Mouse (Mus musculus) heart, adult 2 months (tissue): ENCODE results near the gene Mecom. TPM values are rescaled to one million over a fixed set of nuclear protein-coding genes. Genes with fewer than 3 reads are reported as not detected.

Experiments
- DNase-seq, 2 experiments: peaks; one replicate each; pipeline ENCODE4 v3.0.0; 2021
- H3K27ac ChIP-seq: fragments of 200-600 bp; 2 replicates; pipeline ENCODE4 v1.8.1; 2022
- H3K27me3 ChIP-seq: fragments of 200-500 bp; 2 replicates; pipeline ENCODE4 v1.6.1; 2012; ENCODE audit warnings: mild to moderate bottlenecking, low read length, inconsistent platforms, mixed read lengths; ENCODE audit not compliant: control insufficient read depth, insufficient read depth
- H3K36me3 ChIP-seq: fragments of 200-500 bp; 2 replicates; pipeline ENCODE4 v1.6.1; 2012; ENCODE audit warnings: low read length, inconsistent platforms; ENCODE audit not compliant: control insufficient read depth, insufficient read depth
- H3K4me1 ChIP-seq: fragments of 200-500 bp; 2 replicates; pipeline ENCODE4 v1.6.1; 2011; ENCODE audit warnings: low read length; ENCODE audit not compliant: control insufficient read depth, insufficient read depth
- H3K4me3 ChIP-seq: fragments of 200-600 bp; 2 replicates; pipeline ENCODE4 v1.8.1; 2022
- H3K79me2 ChIP-seq: fragments of 200-500 bp; replicated peaks from 2 replicates; pipeline ENCODE4 v1.6.1; 2012; ENCODE audit warnings: mild to moderate bottlenecking, inconsistent platforms, low read length, moderate library complexity, mixed read lengths; ENCODE audit not compliant: control insufficient read depth, insufficient read depth
- H3K9ac ChIP-seq: fragments of 200-500 bp; 2 replicates; pipeline ENCODE4 v1.6.1; 2012; ENCODE audit warnings: low read depth, mild to moderate bottlenecking, control low read depth, inconsistent platforms, low read length, mixed read lengths
- CTCF ChIP-seq: fragments of 200-600 bp; IDR thresholded peaks from 2 replicates; pipeline ENCODE4 v1.8.1; 2022; ENCODE audit warnings: antibody characterized with exemption, mild to moderate bottlenecking, moderate library complexity
- EP300 ChIP-seq: fragments of 200-500 bp; IDR thresholded peaks from 2 replicates; pipeline ENCODE4 v1.6.1; 2011; ENCODE audit warnings: low read depth, low read length, control low read depth; ENCODE audit not compliant: insufficient read depth
- POLR2A ChIP-seq: fragments of 200-500 bp; IDR thresholded peaks from 2 replicates; pipeline ENCODE4 v1.6.1; 2011; ENCODE audit warnings: mild to moderate bottlenecking, low read depth, low read length, control low read depth; ENCODE audit not compliant: insufficient read depth
- WGBS: fragments of 180-500 bp; shearing (Covaris S2); methylation state at CpG from one replicate; pipeline ENCODE4 v1.1.7; 2018; 5-methylcytosine and 5-hydroxymethylcytosine counted together
- intact Hi-C: fragments of 180-260 bp; cut with DNase I; formaldehyde crosslinking; loops from one replicate; pipeline ENCODE4 v1.15.1; 2025
- polyA plus RNA-seq: library from polyadenylated mRNA; depleted of rRNA; stranded (reverse); fragments of >200 nt; gene quantifications from 2 replicates; pipeline ENCODE4 v1.2.3, GENCODE M21; 2012
- total RNA-seq, 2 experiments: library from RNA; stranded (reverse); gene quantifications; 2 replicates each; pipeline ENCODE4 v1.2.3; 2021

Mecom gene
- total and polyA plus RNA-seq, 3 experiments: 5.2 to 18.6 (median 12.5) TPM

DNA sequence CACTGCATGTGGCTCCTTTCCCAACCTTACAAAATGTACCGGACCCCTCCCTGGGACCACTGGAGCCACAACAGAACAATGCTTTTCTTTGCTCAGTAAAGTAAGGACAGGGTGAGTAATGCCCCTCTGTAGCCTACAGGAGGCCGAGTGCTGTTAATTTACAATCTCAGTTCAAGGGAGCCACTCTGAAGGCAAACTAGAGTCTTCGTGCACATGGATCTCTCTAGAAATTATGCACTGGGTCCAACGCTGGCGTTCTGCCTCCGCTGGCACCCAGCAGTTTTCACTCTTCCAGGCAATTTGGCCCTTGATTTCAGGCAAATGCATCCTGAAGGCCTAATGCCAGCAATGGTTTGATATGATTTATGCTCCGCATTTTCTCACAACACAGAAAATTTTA is 467.0 kb downstream of the Mecom start:
- 83% methylated on average over 7 of the region's 7 CpGs for WGBS
- Histone ChIP-seq H3K4me1 (peaks cover 1% of the 10 kb centered on the region), H3K27me3 (no peaks in the 10 kb centered on the region), H3K79me2 (no peaks in the 10 kb centered on the region), H3K4me3 (no peak overlapping the region), H3K9ac (no peak overlapping the region), H3K27ac (no peak overlapping the region), H3K36me3 (no peaks in the 10 kb centered on the region)
- DNase-seq: no peak
- TF ChIP-seq CTCF (no peak), EP300 (no peak), POLR2A (no peak)
- intact Hi-C loops: no loop called here

DNA sequence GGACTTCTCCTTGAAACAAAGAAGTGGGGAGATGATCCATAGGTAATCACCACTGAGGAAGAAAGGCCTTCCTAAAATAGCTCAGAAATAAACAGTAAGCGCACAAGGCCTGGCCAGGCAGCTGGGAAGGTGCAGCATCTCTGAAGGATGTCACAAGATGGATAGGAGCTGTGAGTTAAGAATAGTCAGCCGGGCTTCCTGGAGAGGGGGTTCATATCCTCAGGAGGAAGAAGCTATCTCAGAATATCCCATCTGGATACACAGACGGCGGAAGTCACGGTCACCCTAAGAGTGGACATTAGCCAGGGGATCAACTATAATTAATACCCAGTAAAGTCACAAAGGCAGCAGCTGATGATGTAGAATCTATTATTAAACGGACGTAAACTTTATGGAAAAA is 471.3 kb downstream of the Mecom start:
- 51% methylated on average over 7 of the region's 7 CpGs for WGBS
- intact Hi-C loops: no loop called here
- Histone ChIP-seq H3K4me3 (no peak overlapping the region), H3K79me2 (no peaks in the 10 kb centered on the region), H3K36me3 (no peaks in the 10 kb centered on the region), H3K27me3 (no peaks in the 10 kb centered on the region), H3K4me1 (peaks cover 1% of the 10 kb centered on the region), H3K27ac (no peak overlapping the region), H3K9ac (no peak overlapping the region)
- TF ChIP-seq EP300 (no peak), POLR2A (no peak), CTCF (no peak)
- DNase-seq: no peak

DNA sequence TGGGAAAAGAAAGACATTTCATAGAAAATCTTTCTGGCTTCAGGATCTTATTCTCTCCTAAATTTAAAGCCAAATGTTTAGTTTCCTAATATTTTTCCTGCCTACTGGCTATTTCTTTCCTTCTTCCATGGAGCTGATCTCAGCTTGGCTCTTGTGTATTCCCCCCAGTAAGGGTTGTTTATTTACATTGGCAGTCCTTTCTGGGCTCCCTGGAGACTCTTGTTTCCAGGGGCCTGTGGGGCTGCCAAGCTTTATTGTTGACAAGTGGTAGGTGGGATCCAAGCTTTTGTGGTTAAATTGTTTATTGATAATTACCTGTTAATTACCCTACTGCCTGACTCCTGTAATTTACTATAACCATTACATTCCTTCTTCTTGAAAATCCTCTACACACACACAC is 476.5 kb downstream of the Mecom start:
- Histone ChIP-seq H3K4me3 (no peak overlapping the region), H3K27me3 (no peaks in the 10 kb centered on the region), H3K36me3 (no peaks in the 10 kb centered on the region; the same call in 1 of the 2 replicates), H3K4me1 (no peaks in the 10 kb centered on the region; the same call in 1 of the 2 replicates), H3K79me2 (no peaks in the 10 kb centered on the region), H3K9ac (no peak overlapping the region), H3K27ac (no peak overlapping the region)
- no peak for TF ChIP-seq EP300
- no peak for DNase-seq
- intact Hi-C loops: no loop called here

DNA sequence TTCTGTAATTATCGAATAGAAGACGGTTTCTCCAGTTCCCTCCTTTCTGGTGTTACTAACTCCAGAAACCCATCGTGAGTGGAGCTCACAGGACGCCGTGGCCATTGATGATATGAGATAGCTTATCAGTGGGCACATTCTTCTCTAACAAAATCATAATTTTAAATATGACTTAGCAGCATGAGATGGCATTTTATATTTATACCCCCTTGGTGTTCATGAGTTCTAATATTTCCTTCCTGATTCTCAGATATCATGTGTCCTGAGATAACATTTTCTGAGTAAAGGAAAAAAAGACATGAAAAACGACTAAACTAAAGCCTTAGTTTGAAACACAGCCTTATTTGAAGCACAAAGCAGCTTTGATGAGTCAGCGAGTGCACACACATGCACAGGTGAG is 481.3 kb downstream of the Mecom start:
- intact Hi-C loops: no loop called here
- no peak for DNase-seq
- Histone ChIP-seq H3K4me1 (no peaks in the 10 kb centered on the region; the same call in 1 of the 2 replicates), H3K4me3 (no peak overlapping the region), H3K27ac (no peak overlapping the region), H3K79me2 (no peaks in the 10 kb centered on the region), H3K36me3 (no peaks in the 10 kb centered on the region; the same call in 1 of the 2 replicates), H3K27me3 (no peaks in the 10 kb centered on the region), H3K9ac (no peak overlapping the region)
- TF ChIP-seq EP300 (no peak), CTCF (no peak), POLR2A (no peak)
- WGBS: 60% methylated on average over 7 of the region's 7 CpGs

DNA sequence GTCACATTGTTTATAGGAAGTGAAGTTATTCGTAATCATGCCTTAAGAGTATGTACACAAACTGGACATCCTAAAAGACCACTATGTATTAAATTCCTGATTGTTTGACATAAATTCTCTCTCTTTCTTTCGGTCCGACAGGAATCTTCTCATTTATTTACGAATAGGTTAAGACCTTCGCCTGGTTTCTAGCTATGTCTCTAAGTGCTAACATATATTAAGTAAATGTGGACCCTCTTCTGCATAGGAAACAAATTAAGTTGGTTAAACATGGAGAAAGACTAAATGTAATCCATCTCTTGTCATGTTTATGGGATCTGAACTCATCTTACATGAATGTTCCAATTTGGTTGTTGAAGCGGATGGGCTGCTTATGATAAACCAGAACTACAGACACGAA is 487.8 kb downstream of the Mecom start:
- H3K79me2 ChIP-seq: no peaks in the 10 kb centered on the region
- 95% methylated on average over 7 of the region's 7 CpGs for WGBS
- intact Hi-C loops: no loop called here
- H3K36me3 ChIP-seq: no peaks in the 10 kb centered on the region
- no peak for DNase-seq
- H3K27ac ChIP-seq: no peak overlapping the region
- TF ChIP-seq POLR2A (no peak), EP300 (no peak), CTCF (no peak)
- H3K4me3 ChIP-seq: no peak overlapping the region
- no peaks in the 10 kb centered on the region for H3K27me3 ChIP-seq
- H3K4me1 ChIP-seq: no peaks in the 10 kb centered on the region
- H3K9ac ChIP-seq: no peak overlapping the region

DNA sequence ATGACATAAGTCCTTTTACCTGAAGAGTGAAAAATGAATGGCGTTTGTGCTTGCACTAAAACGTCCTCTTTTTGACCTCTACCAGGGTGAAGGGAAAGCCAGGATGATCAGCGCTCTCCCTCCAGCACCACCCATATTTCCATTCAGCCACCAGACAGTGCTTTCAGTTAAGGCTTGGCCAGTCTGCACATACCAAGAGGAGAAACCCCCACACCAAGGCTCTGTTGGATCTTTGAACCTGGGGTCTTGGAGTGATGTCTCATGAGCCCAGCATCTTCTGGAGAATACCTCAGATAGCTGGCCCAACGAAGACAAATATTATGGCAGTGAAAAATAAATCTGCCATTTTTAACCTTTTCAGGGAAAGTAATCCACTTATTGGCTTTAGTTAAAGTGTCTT is 488.2 kb downstream of the Mecom start:
- DNase-seq: no peak
- intact Hi-C loops: no loop called here
- WGBS: 80% methylated on average over 4 of the region's 4 CpGs
- Histone ChIP-seq H3K27ac (no peak overlapping the region), H3K9ac (no peak overlapping the region), H3K36me3 (no peaks in the 10 kb centered on the region), H3K4me3 (no peak overlapping the region), H3K79me2 (no peaks in the 10 kb centered on the region), H3K27me3 (no peaks in the 10 kb centered on the region), H3K4me1 (no peaks in the 10 kb centered on the region)
- TF ChIP-seq EP300 (no peak), POLR2A (no peak), CTCF (no peak)
